Mouse (Mus musculus): ENCODE measurements around the gene Plac1. TPM values are rescaled to one million over a fixed set of nuclear protein-coding genes. Genes with fewer than 3 reads are reported as not detected.

Gene Plac1
- polyA plus RNA-seq, 1 experiment from 2014 or later, result 0.26 TPM

- H3K36me3 ChIP-seq (replicated peaks; ENCODE audit: insufficient read depth, low read length), result no peaks in the 10 kb centered on the region
- 0 out of 2 replicates have a peak, but pooled peaks cover 2% of the 10 kb centered on the region for H3K27me3 ChIP-seq (ENCODE audit: insufficient read depth, low read length)
- H3K9ac ChIP-seq (replicated peaks), result no peak overlapping the region
- no peaks in the 10 kb centered on the region for H3K4me1 ChIP-seq (ENCODE audit: insufficient read depth)
- WGBS (ENCODE audit: insufficient replicate concordance), result 65% methylated on average over 6 of the region's 6 CpGs
- no peak overlapping the region for H3K27ac ChIP-seq (ENCODE audit: low read depth)
- no peak for ATAC-seq
- no peak for DNase-seq
- H3K9me3 ChIP-seq (ENCODE audit: low read length), result no peaks in the 10 kb centered on the region
- no peak overlapping the region for H3K4me3 ChIP-seq (ENCODE audit: low read depth, low read length)
- no peak for TF ChIP-seq EP300 (IDR thresholded peaks at IDR 0.05; ENCODE audit: low read depth)
- TF ChIP-seq CTCF (IDR thresholded peaks at IDR 0.05; ENCODE audit: low read depth), result no peak
- no peak overlapping the region for H3K4me2 ChIP-seq (ENCODE audit: low read depth, low read length)
Observed at GRCm38 (mm10) chrX:53126492-53127033, 113.3 kb downstream of the Plac1 start.

DNA sequence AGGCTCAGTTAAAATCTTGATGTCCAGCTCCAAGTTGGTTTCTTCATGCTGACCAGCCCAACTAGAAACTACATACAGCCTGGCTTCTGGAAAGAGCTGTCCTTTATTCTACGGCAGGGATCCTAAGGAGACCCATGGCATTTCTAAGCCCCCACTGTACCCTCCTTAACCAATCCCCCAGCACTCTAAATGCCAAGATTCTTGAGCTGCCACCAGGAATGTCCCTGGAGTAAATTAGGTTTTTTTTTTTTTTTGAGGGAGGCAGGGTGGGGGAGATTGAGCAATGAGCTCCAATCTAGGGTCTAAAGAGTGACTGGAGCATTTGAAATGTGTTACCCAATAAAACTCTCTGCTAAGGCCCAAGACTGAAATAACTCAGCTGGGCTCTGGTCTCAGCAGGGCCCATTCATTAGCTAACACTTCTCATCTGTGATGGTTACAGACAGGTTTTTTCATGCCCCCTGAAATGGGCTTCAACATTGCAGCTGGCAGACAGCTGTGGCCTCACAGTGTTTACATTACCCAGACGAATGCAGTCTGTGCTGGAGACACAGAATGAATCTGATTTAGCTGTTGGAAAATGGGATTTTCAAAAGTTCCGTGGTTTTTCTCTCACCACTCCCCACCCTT lies 114.0 kb downstream of the Plac1 start:
- DNase-seq, result no peak
- Histone ChIP-seq H3K4me1 (ENCODE audit: insufficient read depth) (no peaks in the 10 kb centered on the region), H3K4me3 (ENCODE audit: low read depth, low read length) (no peak overlapping the region), H3K9ac (replicated peaks) (no peak overlapping the region), H3K4me2 (ENCODE audit: low read depth, low read length) (no peak overlapping the region), H3K9me3 (ENCODE audit: low read length) (no peaks in the 10 kb centered on the region), H3K27ac (ENCODE audit: low read depth) (no peak overlapping the region), H3K36me3 (replicated peaks; ENCODE audit: insufficient read depth, low read length) (no peaks in the 10 kb centered on the region), H3K27me3 (ENCODE audit: insufficient read depth, low read length) (0 out of 2 replicates have a peak, but pooled peaks cover 2% of the 10 kb centered on the region)
- no peak for TF ChIP-seq CTCF (IDR thresholded peaks at IDR 0.05; ENCODE audit: low read depth)
- TF ChIP-seq EP300 (IDR thresholded peaks at IDR 0.05; ENCODE audit: low read depth), result no peak
- no peak for ATAC-seq
- WGBS (ENCODE audit: insufficient replicate concordance), result 49% methylated on average over 3 of the region's 3 CpGs

GRCm38 (mm10) chrX:53123562-53123961 lies 116.3 kb downstream of the Plac1 start:
- H3K9ac ChIP-seq (replicated peaks), result no peak overlapping the region
- no peak for DNase-seq
- no peak for ATAC-seq
- no peak overlapping the region for H3K4me3 ChIP-seq (ENCODE audit: low read depth, low read length)
- no peaks in the 10 kb centered on the region for H3K4me1 ChIP-seq (ENCODE audit: insufficient read depth)
- TF ChIP-seq EP300 (IDR thresholded peaks at IDR 0.05; ENCODE audit: low read depth) (no peak), CTCF (IDR thresholded peaks at IDR 0.05; ENCODE audit: low read depth) (no peak)
- no peaks in the 10 kb centered on the region for H3K27me3 ChIP-seq (ENCODE audit: insufficient read depth, low read length)
- no peaks in the 10 kb centered on the region for H3K9me3 ChIP-seq (ENCODE audit: low read length)
- H3K27ac ChIP-seq (ENCODE audit: low read depth), result no peak overlapping the region
- H3K36me3 ChIP-seq (replicated peaks; ENCODE audit: insufficient read depth, low read length), result no peaks in the 10 kb centered on the region
- 38% methylated on average over 1 of the region's 1 CpGs for WGBS (ENCODE audit: insufficient replicate concordance)
- H3K4me2 ChIP-seq (ENCODE audit: low read depth, low read length), result no peak overlapping the region

DNA sequence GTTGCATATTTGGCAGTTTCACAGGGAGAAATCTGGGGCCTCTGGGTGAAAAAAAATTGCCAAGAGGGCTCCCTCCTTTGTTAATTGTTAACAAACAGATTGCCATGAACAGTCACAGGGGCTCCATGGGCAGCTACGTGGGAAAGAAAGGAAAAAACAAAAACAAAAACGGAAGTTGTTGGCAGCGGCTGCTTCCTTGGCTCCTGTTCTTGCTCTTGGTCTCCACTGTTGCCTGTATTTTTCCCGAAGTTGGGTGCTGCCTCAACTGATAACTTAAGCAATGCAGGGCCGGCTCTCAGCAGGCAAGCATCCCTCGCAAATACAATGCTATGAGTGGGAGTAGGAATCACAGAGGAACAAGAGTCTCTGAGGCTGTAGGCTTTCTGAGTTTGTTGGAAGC lies 121.3 kb downstream of the Plac1 start:
- DNase-seq, result no peak

GRCm38 (mm10) chrX:53118019-53118418 lies 121.9 kb downstream of the Plac1 start:
- no peak for TF ChIP-seq CTCF (IDR thresholded peaks at IDR 0.05; ENCODE audit: low read depth)
- no peak for TF ChIP-seq EP300 (IDR thresholded peaks at IDR 0.05; ENCODE audit: low read depth)
- no peak overlapping the region for H3K9ac ChIP-seq (replicated peaks)

More for the DNA sequence above, 121.3 kb downstream of the Plac1 start:
- Histone ChIP-seq H3K36me3 (replicated peaks; ENCODE audit: insufficient read depth, low read length) (no peaks in the 10 kb centered on the region), H3K27me3 (ENCODE audit: insufficient read depth, low read length) (no peaks in the 10 kb centered on the region), H3K27ac (ENCODE audit: low read depth) (no peak overlapping the region), H3K4me1 (ENCODE audit: insufficient read depth) (no peaks in the 10 kb centered on the region), H3K9me3 (ENCODE audit: low read length) (no peaks in the 10 kb centered on the region), H3K4me3 (ENCODE audit: low read depth, low read length) (no peak overlapping the region), H3K9ac (replicated peaks) (no peak overlapping the region), H3K4me2 (ENCODE audit: low read depth, low read length) (no peak overlapping the region)
- no peak for ATAC-seq
- 44% methylated on average over 6 of the region's 6 CpGs for WGBS (ENCODE audit: insufficient replicate concordance)
- no peak for TF ChIP-seq EP300 (IDR thresholded peaks at IDR 0.05; ENCODE audit: low read depth)
- no peak for TF ChIP-seq CTCF (IDR thresholded peaks at IDR 0.05; ENCODE audit: low read depth)

DNA sequence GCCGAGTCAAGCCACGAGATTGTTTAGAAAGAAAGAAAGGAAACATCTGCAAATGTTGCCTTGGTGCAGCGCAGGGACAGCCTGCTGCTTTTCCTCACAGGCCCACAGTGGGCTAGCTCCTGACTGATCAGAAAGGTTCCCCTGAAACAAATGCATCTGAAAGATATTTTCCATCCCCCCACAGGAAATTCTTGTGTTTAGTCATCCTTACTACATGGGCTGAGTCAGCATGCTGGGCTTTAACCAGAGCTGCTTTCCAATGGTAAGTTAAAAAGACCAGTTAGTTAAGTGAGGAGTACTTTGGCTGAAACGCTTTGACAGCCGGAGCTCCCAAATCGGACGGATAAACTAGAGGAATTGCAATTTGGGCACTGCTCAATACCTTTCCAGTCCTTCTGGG lies 124.9 kb downstream of the Plac1 start:
- no peak overlapping the region for H3K27ac ChIP-seq (ENCODE audit: low read depth)
- no peaks in the 10 kb centered on the region for H3K4me1 ChIP-seq (ENCODE audit: insufficient read depth)
- H3K27me3 ChIP-seq (ENCODE audit: insufficient read depth, low read length), result no peaks in the 10 kb centered on the region
- H3K4me3 ChIP-seq (ENCODE audit: low read depth, low read length), result no peak overlapping the region
- TF ChIP-seq EP300 (IDR thresholded peaks at IDR 0.05; ENCODE audit: low read depth) (no peak), CTCF (IDR thresholded peaks at IDR 0.05; ENCODE audit: low read depth) (no peak)
- H3K9ac ChIP-seq (replicated peaks), result no peak overlapping the region
- 60% methylated on average over 7 of the region's 7 CpGs for WGBS (ENCODE audit: insufficient replicate concordance)
- H3K4me2 ChIP-seq (ENCODE audit: low read depth, low read length), result no peak overlapping the region
- H3K36me3 ChIP-seq (replicated peaks; ENCODE audit: insufficient read depth, low read length), result no peaks in the 10 kb centered on the region
- no peaks in the 10 kb centered on the region for H3K9me3 ChIP-seq (ENCODE audit: low read length)
- DNase-seq, result no peak
- ATAC-seq, result no peak

More at GRCm38 (mm10) chrX:53118019-53118418, 121.9 kb downstream of the Plac1 start:
- no peak overlapping the region for H3K4me2 ChIP-seq (ENCODE audit: low read depth, low read length)
- no peaks in the 10 kb centered on the region for H3K27me3 ChIP-seq (ENCODE audit: insufficient read depth, low read length)
- no peaks in the 10 kb centered on the region for H3K36me3 ChIP-seq (replicated peaks; ENCODE audit: insufficient read depth, low read length)
- no peak for ATAC-seq
- no peaks in the 10 kb centered on the region for H3K4me1 ChIP-seq (ENCODE audit: insufficient read depth)
- no peak for DNase-seq
- no peak overlapping the region for H3K27ac ChIP-seq (ENCODE audit: low read depth)
- no peaks in the 10 kb centered on the region for H3K9me3 ChIP-seq (ENCODE audit: low read length)
- no peak overlapping the region for H3K4me3 ChIP-seq (ENCODE audit: low read depth, low read length)
